Mouse (Mus musculus) bone marrow macrophage, adult 2 months (primary cell): ENCODE data around the gene Cdc42.

Experiments
- CTCF ChIP-seq: IDR thresholded peaks from 2 replicates; pipeline ENCODE4 v1.5.1; 2012; ENCODE audit warnings: low read depth, mild to moderate bottlenecking, low read length, moderate library complexity
- POLR2A ChIP-seq: IDR thresholded peaks from 2 replicates; pipeline ENCODE4 v1.6.1; 2012; ENCODE audit warnings: mild to moderate bottlenecking, low read depth, low read length, borderline replicate concordance

DNA sequence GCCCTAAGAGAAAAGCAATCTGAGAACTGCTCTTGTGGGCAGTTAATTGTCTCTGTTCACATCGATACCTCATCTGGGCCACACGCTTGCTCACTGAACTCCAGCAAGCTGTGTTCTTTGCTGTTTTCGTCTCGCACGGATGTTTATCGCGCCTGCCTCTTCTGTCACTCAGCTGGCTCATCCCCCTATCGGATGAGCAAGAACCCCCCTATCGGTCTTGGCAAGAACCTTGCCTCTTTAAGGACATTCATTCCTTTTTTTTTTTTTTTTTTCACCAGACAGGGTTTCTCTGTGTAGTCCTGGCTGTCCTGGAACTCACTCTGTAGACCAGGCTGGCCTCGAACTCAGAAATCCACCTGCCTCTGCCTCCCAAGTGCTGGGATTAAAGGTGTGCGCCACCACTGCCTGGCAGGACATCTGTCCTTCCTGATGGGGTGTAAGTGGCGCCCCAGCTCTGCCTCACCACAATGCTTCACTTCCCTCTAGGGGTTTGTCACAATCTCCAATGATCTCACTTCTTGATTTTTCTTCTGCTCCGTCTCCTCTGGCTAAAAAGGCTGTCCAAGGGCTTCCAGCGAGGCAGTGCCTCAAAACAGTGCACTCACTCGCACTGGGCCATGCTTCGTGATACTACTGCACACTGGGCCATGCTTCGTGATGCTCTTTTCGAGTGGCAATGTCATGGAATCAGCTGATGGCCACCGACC, 8.0 kb upstream of the Cdc42 start:
- TF ChIP-seq CTCF, result no peak
- TF ChIP-seq POLR2A, result no peak
